Comparison of ENCODE assay signal across 20 mouse cellular contexts in genomic region chr3:60953199-60953736, GRCm38 (mm10). TPM values are rescaled to one million over a fixed set of nuclear protein-coding genes. Genes with fewer than 3 reads are reported as not detected.
A peak's percentile ranks its signal among the peaks of the same experiment; 100 is the strongest.
DNase-seq lines count a peak whose midpoint lies in the region; ATAC-seq and TF ChIP-seq lines count a peak whose summit lies in the region.
"Had no signal": no experiment of that assay in that cellular context is flagged by ENCODE, and none has a peak within 500 bp of the region (broad histone marks: within the 10 kb centered on the region; RNA-seq: fewer than 3 reads in every experiment).

No protein-coding gene starts in this region.

- TF ChIP-seq POLR2A in kidney, adult 2 months (IDR thresholded peaks at IDR 0.05; ENCODE audit: low read depth, low read length) = no peak

- H3K36me3 ChIP-seq in kidney, adult 2 months (ENCODE audit: control insufficient read depth, insufficient read depth, low read length) = no peaks in the 10 kb centered on the region
- H3K36me3 ChIP-seq in kidney, embryonic 14.5 days (ENCODE audit: control insufficient read depth, insufficient read depth, low read length) = no peaks in the 10 kb centered on the region
- H3K36me3 ChIP-seq in kidney, embryonic 16.5 days (ENCODE audit: insufficient read depth, low read length) = no peaks in the 10 kb centered on the region
- no peaks in the 10 kb centered on the region for H3K36me3 ChIP-seq in liver, embryonic 14.5 days (replicated peaks; ENCODE audit: control insufficient read depth, insufficient read depth, low read depth)
- H3K36me3 ChIP-seq: hindbrain, embryonic 12.5 days; stomach, embryonic 15.5 days had no signal

- H3K27me3 ChIP-seq in kidney, adult 2 months (replicated peaks; ENCODE audit: control insufficient read depth, insufficient read depth, low read length) = no peaks in the 10 kb centered on the region
- H3K27me3 ChIP-seq in kidney, embryonic 14.5 days (ENCODE audit: control insufficient read depth, insufficient read depth, low read length) = no peaks in the 10 kb centered on the region
- H3K27me3 ChIP-seq in kidney, embryonic 16.5 days (ENCODE audit: insufficient read depth, low read length) = no peaks in the 10 kb centered on the region
- H3K27me3 ChIP-seq in liver, embryonic 14.5 days (ENCODE audit: control insufficient read depth, insufficient read depth, low read length) = no peaks in the 10 kb centered on the region
- H3K27me3 ChIP-seq: forebrain, embryonic 13.5 days; hindbrain, embryonic 12.5 days; stomach, embryonic 15.5 days had no signal

- no peak overlapping the region for H3K4me2 ChIP-seq in kidney, embryonic 14.5 days (replicated peaks; ENCODE audit: low read depth, low read length)
- H3K4me2 ChIP-seq in kidney, embryonic 16.5 days (replicated peaks; ENCODE audit: low read depth, low read length) = no peak overlapping the region
- H3K4me2 ChIP-seq in liver, embryonic 14.5 days (ENCODE audit: low read depth) = no peak overlapping the region
- H3K4me2 ChIP-seq: forebrain, embryonic 13.5 days; hindbrain, embryonic 12.5 days; midbrain, embryonic 11.5 days; stomach, embryonic 15.5 days had no signal

- TF ChIP-seq CTCF in kidney, adult 2 months (conservative IDR thresholded peaks at IDR 0.05; ENCODE audit: insufficient read depth, insufficient read length, low read depth, low read length) = no peak
- TF ChIP-seq CTCF in liver, embryonic 14.5 days (IDR thresholded peaks at IDR 0.05; ENCODE audit: low read depth) = no peak

- H3K27ac ChIP-seq in kidney, adult 2 months (ENCODE audit: insufficient read depth, low read depth, low read length) = no peak overlapping the region; the same call in 1 of the 2 replicates
- no peak overlapping the region for H3K27ac ChIP-seq in kidney, embryonic 14.5 days (ENCODE audit: low read depth, low read length)
- H3K27ac ChIP-seq in kidney, embryonic 16.5 days (ENCODE audit: low read length) = no peak overlapping the region
- no peak overlapping the region for H3K27ac ChIP-seq in liver, embryonic 14.5 days
- H3K27ac ChIP-seq: forebrain, embryonic 13.5 days; hindbrain, embryonic 12.5 days; stomach, embryonic 15.5 days had no signal

- peak; percentile 10 to 39 for DNase-seq in adrenal gland, adult (ENCODE audit: inconsistent age in 2 of 2, low spot score in 1 of 2)
- no peak for DNase-seq in adrenal gland, postnatal 4 days (ENCODE audit: low spot score in 2 of 2)
- DNase-seq in kidney, adult 2 months = peak; percentile 56
- no peak for DNase-seq in liver, embryonic 14.5 days (ENCODE audit: low read depth in 3 of 3, low spot score in 3 of 3)
- DNase-seq in thymus, postnatal 0 days (ENCODE audit: low spot score) = no peak
- DNase-seq in urinary bladder, postnatal 14 days (ENCODE audit: low spot score) = no peak
- DNase-seq: cerebellum, adult 8-10 months; gastrocnemius, postnatal 10 days; heart, postnatal 10 days; lung, adult 18-20 months; retina, postnatal 1 day; thymus, adult 2 months had no signal

- WGBS in kidney, adult 2 months = 54% methylated on average over 5 of the region's 5 CpGs
- WGBS in kidney, embryonic 14.5 days = 51% methylated on average over 5 of the region's 5 CpGs
- WGBS in kidney, embryonic 16.5 days = 54% methylated on average over 5 of the region's 5 CpGs
- 32% methylated on average over 5 of the region's 5 CpGs for WGBS in liver, embryonic 14.5 days (ENCODE audit: insufficient replicate concordance)

- no peak for TF ChIP-seq EP300 in liver, embryonic 14.5 days (IDR thresholded peaks at IDR 0.05; ENCODE audit: low read depth)

- no peaks in the 10 kb centered on the region for H3K4me1 ChIP-seq in kidney, adult 2 months (ENCODE audit: control insufficient read depth, insufficient read depth, low read length)
- no peaks in the 10 kb centered on the region for H3K4me1 ChIP-seq in kidney, embryonic 14.5 days (ENCODE audit: control insufficient read depth, insufficient read depth, low read length)
- no peaks in the 10 kb centered on the region for H3K4me1 ChIP-seq in kidney, embryonic 16.5 days (ENCODE audit: insufficient read depth, low read length)
- H3K4me1 ChIP-seq in liver, embryonic 14.5 days (replicated peaks; ENCODE audit: control insufficient read depth in 2 of 2, insufficient read depth in 2 of 2, low read length in 1 of 2) = peaks cover 0 to 2% of the 10 kb centered on the region in 2 experiments; a peak in 1 of 4 replicates
- H3K4me1 ChIP-seq: forebrain, embryonic 13.5 days; hindbrain, embryonic 12.5 days; stomach, embryonic 15.5 days had no signal

- no peak overlapping the region for H3K4me3 ChIP-seq in kidney, adult 2 months (ENCODE audit: insufficient read depth, low read depth, low read length)
- H3K4me3 ChIP-seq in kidney, embryonic 14.5 days (ENCODE audit: low read length) = no peak overlapping the region
- H3K4me3 ChIP-seq in kidney, embryonic 16.5 days (ENCODE audit: low read length) = no peak overlapping the region
- H3K4me3 ChIP-seq in liver, embryonic 14.5 days (ENCODE audit: insufficient read depth in 1 of 2, low read depth in 2 of 2, low read length in 2 of 2) = no peak overlapping the region
- H3K4me3 ChIP-seq: erythroblast, embryonic 14.5 days; forebrain, embryonic 13.5 days; hindbrain, embryonic 12.5 days; stomach, embryonic 15.5 days had no signal

- H3K9ac ChIP-seq in kidney, embryonic 14.5 days (ENCODE audit: low read depth, low read length) = no peak overlapping the region
- no peak overlapping the region for H3K9ac ChIP-seq in kidney, embryonic 16.5 days (replicated peaks; ENCODE audit: low read length)
- H3K9ac ChIP-seq in liver, embryonic 14.5 days (replicated peaks) = no peak overlapping the region
- H3K9ac ChIP-seq: forebrain, embryonic 13.5 days; hindbrain, embryonic 12.5 days; stomach, embryonic 15.5 days had no signal

- no peaks in the 10 kb centered on the region for H3K9me3 ChIP-seq in kidney, embryonic 14.5 days (ENCODE audit: control insufficient read depth, low read length)
- H3K9me3 ChIP-seq in kidney, embryonic 16.5 days (ENCODE audit: low read length) = no peaks in the 10 kb centered on the region
- no peaks in the 10 kb centered on the region for H3K9me3 ChIP-seq in liver, embryonic 14.5 days (ENCODE audit: control insufficient read depth, low read length)
- H3K9me3 ChIP-seq: forebrain, embryonic 13.5 days; hindbrain, embryonic 12.5 days; stomach, embryonic 15.5 days had no signal

- no peak for ATAC-seq in kidney, embryonic 14.5 days (ENCODE audit: low FRiP score, low TSS enrichment)
- peak; percentile 57; the same call in 1 of the 2 replicates for ATAC-seq in kidney, embryonic 16.5 days (ENCODE audit: low FRiP score, low TSS enrichment)
- 0 out of 2 replicates have a peak, but pooled peaks have one; percentile 33 for ATAC-seq in liver, embryonic 14.5 days (ENCODE audit: insufficient read depth)
- ATAC-seq: forebrain, embryonic 13.5 days had no signal

RNA-seq across cellular contexts. Expression of gene P2ry1, which starts 49.3 kb away (rescaled TPM):
- 1 to 10 TPM; 2.7 to 3.1 TPM for total RNA-seq in adrenal gland, postnatal 4 days (2021)
- polyA plus RNA-seq in kidney, adult 2 months (2012; rRNA removed) = 3.3 and 3.7 TPM in 2 replicates
- 1.8 and 2.6 TPM in 2 replicates for polyA plus RNA-seq in kidney, embryonic 14.5 days (2014; fragmentation: Nextera tagmentation; extraction: Ambion mirVana)
- polyA plus RNA-seq in kidney, embryonic 16.5 days (2015; fragmentation: Nextera tagmentation; extraction: Ambion mirVana) = 3.0 and 3.4 TPM in 2 replicates
- 3.1 TPM in 2 replicates for polyA plus RNA-seq in liver, embryonic 14.5 days (2012; rRNA removed)
- polyA plus RNA-seq in liver, embryonic 14.5 days (2014; fragmentation: Nextera tagmentation; extraction: Ambion mirVana) = 3.4 and 3.5 TPM in 2 replicates
- 0.51 and 0.61 TPM in 2 replicates for polyA plus RNA-seq in thymus, postnatal 0 days (2015; fragmentation: Nextera tagmentation; extraction: Ambion mirVana)
- polyA plus RNA-seq: CD4-positive, CD25-positive, alpha-beta regulatory T cell, adult 4 months had no signal

Comparison
In these comparisons a context has a peak if more than half of its experiments do, and no peak if none do; other contexts are left out.
1. DNase-seq: peak in adrenal gland, adult (2 of 2) and kidney, adult 2 months (single experiment); none in adrenal gland, postnatal 4 days (0 of 2), liver, embryonic 14.5 days (0 of 3), thymus, postnatal 0 days (single experiment) and urinary bladder, postnatal 14 days (single experiment).